Mouse (Mus musculus) layer of hippocampus, adult 2 months (tissue): ENCODE measurements around the gene Slc38a10. TPM values are rescaled to one million over a fixed set of nuclear protein-coding genes. Genes with fewer than 3 reads are reported as not detected.
A peak's percentile ranks its signal among the peaks of the same experiment; 100 is the strongest.

Experiments used
- DNase-seq, 2 experiments: peaks; one replicate each; pipeline ENCODE4 v3.0.0; 2022; ENCODE audit warnings: low spot score in 2 of 2
- H3K27ac ChIP-seq: fragments of 200-600 bp; 2 replicates; pipeline ENCODE4 v1.8.1; 2022
- H3K4me3 ChIP-seq: fragments of 200-600 bp; 2 replicates; pipeline ENCODE4 v1.8.1; 2022; ENCODE audit warnings: mild to moderate bottlenecking
- CTCF ChIP-seq: fragments of 200-600 bp; conservative IDR thresholded peaks from 2 replicates; pipeline ENCODE4 v1.8.1; 2022; ENCODE audit warnings: antibody characterized with exemption, mild to moderate bottlenecking, moderate library complexity
- total RNA-seq, 2 experiments: library from RNA; stranded (reverse); gene quantifications; 2 replicates each; pipeline ENCODE4 v1.2.3; 2021

The Slc38a10 gene
- total RNA-seq, 2 experiments from 2014 or later = 86.1 to 86.5 TPM

DNA sequence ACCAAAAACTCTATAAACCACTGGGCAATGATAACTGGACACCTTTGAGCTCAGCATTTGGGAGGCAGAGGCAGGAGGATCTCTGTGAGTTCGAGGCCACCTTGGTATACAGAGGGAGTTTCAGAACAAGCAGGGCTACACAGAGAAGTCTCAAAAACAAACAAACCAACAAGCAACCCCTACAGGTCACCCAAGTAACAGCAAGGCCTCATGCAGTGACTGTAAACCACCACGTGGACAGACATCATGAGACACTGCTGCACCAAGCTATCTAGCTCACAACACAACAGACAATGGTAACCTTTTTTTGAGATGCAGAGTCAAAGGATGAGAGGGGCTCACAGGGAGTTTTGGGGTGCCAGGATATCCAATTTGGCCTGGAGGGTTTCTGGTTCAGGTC is 24.3 kb downstream of the Slc38a10 start:
- no peak overlapping the region for H3K4me3 ChIP-seq
- 0 out of 2 replicates have a peak, but pooled peaks have one; percentile 20 for TF ChIP-seq CTCF
- no peak overlapping the region for H3K27ac ChIP-seq
- DNase-seq = no peak

DNA sequence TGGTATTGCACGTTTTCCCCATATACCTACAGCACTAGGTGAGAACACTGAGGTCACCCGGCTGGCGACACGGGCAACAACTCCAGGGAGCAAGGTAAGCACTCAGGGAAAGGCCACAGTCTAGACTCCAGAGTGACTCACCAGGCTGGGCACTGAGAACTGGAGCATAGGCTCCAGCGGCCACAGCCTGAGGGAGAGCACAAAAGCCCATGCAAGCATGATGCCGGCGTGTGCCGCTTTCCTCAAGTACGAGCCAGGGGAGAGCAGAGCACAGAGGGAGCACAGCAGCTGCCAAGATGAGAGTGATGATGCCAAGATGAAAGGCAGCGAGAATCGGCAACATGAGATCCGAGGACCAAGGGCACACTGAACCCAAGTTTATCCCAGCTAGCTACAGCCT is 29.0 kb downstream of the Slc38a10 start:
- no peak for TF ChIP-seq CTCF
- DNase-seq = no peak
- no peak overlapping the region for H3K4me3 ChIP-seq
- no peak overlapping the region for H3K27ac ChIP-seq

DNA sequence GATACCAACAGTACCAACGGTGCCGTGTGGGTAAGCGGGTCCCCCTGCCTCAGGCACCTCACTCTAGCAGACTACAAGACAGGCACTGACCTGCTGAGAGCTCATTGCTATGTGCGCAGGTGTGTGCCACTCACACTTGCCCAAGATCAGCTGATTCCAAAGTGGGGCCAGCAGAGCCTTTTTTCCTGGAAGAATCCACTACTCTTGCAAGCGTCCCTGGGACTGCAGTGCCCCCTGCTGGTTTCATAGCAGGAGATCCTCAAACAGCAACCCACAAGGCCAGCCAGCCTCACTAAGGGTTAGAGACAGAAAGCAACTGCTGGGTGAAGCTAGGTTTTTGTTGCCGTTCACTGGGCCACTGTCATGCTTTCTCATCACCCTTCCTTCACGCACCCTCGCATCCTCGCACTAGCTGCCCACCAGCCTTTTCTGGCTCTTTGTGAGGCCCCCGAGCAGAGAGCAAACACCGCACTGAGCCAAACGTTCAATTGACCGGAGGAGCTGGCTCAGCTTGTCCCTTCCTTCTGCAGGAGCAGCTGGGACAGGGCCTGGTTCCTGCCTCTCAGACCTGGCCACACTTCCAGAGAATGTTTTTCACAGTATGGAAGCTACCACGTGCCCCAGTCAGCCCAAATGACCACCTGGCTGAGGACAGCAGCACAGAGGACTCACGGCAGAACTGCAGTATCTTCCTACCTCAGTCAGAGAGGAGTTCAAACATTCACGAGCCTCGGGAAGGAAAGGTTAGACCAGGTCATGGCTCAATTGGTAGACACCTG is 30.3 kb downstream of the Slc38a10 start:
- DNase-seq = peak; percentile 79 to 88
- Histone ChIP-seq H3K27ac (no peak overlapping the region), H3K4me3 (no peak overlapping the region)
- TF ChIP-seq CTCF = peak; percentile 96

DNA sequence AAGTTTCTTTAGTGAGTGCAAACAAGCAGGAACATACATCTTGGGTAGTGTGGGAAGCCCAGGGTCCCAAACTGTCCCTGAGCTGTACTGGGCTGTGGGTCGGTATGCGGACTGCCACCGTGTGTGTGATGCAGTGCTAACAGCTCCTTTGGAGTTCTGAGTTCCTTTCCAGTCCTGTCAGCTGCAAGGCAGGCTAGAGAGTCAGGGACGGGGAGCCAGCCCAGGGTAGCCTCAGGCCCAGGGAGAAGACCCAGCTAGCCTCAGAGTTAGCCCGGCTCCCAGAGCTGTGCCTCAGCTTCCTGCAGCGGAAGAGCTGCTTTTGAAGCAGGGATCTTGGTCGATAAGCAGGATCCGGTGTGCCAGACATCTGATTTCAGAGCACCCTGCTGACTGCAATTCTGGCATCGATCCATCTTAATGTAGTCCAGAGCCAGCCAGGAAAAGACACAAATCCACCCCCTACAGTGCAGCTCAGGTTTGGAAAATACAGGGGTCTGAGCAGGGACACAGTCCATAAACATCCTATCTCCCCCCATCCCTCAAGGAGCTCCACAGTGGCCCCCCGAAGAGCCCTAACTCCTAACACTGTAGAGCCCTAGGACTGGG is 31.1 kb downstream of the Slc38a10 start:
- no peak overlapping the region for H3K4me3 ChIP-seq
- 0 out of 2 replicates have a peak overlapping the region, but pooled peaks have one; percentile 10 for H3K27ac ChIP-seq
- no peak for DNase-seq
- TF ChIP-seq CTCF = no peak

DNA sequence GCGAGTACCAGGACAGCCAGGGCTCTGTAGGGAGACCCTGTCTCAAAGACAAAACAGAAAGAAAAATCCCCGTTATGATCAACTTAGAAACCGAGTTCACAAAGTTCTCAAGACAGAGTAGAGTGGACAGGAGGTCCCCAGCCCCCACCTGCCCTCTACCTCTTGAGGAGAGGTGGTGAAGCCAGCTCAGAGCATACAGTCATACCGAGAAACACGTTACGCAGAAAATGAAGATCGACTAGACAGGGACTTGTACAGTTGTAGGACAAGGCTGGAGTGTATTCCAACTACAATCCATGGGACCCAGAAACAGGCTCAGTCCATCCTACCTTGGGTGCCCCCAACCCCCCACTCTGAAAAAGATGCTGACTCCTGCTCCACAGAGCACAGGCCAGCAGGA is 32.0 kb downstream of the Slc38a10 start:
- no peak overlapping the region for H3K27ac ChIP-seq
- H3K4me3 ChIP-seq = no peak overlapping the region
- no peak for DNase-seq
- no peak for TF ChIP-seq CTCF

DNA sequence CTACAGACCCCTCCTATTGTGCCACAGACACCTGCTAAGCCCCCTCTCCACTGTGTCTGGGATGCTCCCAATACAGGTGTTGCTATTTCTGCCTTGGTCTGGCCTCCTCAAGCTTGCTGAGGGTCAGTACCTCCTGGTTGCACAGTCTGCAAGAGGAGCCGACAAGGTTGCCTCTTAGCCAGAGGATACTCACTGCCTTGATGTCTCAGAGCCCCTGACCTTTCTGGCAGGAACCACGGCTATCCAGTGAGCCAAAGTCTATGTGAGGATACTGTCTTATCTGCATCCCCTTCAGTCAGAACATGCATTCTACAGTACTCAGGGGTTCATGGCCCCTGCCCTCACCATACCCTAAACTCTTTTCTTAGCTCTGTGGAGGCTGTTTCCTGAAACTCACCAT is 33.5 kb downstream of the Slc38a10 start:
- no peak overlapping the region for H3K27ac ChIP-seq
- DNase-seq = no peak
- no peak overlapping the region for H3K4me3 ChIP-seq
- TF ChIP-seq CTCF = no peak

DNA sequence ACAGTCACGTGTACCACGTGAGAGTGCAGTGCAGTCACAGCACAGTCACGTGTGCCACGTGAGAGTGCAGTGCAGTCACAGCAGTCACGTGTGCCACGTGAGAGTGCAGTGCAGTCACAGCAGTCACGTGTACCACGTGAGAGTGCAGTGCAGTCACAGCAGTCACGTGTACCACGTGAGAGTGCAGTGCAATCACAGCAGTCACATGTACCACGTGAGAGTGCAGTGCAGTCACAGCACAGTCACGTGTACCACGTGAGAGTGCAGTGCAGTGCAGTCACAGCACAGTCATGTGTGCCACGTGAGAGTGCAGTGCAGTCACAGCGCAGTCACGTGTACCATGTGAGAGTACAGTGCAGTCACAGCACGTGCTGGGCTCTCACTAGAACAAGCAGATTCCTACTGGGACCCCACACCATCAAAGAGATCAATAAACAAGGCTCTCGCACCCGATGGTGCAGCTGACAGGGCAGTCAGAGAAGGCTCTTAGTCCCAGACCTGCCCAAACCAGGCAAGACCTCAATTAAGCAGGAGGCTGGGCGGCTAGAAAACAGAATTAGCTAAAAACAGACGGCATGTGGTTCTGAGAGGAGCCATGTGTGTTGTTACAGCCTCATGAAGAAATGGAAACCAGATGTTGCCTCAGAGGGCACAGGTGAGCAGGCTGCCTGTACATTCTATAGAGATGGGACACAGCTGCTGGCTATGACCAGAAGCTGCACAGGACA is 36.5 kb downstream of the Slc38a10 start:
- Histone ChIP-seq H3K4me3 (no peak overlapping the region), H3K27ac (no peak overlapping the region)
- DNase-seq = no peak
- no peak for TF ChIP-seq CTCF

DNA sequence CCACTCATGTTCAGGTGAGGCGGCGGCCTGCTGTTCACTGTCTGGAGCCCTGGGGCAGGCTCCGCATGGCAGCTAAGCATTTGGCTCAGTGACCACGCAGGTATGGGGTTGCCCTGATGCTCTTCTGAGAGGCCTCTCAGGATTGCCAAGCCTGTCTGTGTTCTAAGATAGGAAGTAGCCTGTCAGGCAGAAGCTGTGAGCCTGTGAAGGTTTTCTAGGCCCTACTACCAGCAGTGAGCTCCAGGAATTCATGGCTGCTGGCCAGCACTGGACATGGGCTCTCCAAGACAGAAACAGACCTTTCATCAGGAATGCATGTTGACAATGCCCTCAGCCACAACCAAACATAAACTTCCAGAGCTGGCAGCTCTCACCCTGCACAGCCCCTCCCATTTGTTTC is 39.0 kb downstream of the Slc38a10 start:
- no peak for DNase-seq
- H3K4me3 ChIP-seq = no peak overlapping the region
- TF ChIP-seq CTCF = no peak
- no peak overlapping the region for H3K27ac ChIP-seq

DNA sequence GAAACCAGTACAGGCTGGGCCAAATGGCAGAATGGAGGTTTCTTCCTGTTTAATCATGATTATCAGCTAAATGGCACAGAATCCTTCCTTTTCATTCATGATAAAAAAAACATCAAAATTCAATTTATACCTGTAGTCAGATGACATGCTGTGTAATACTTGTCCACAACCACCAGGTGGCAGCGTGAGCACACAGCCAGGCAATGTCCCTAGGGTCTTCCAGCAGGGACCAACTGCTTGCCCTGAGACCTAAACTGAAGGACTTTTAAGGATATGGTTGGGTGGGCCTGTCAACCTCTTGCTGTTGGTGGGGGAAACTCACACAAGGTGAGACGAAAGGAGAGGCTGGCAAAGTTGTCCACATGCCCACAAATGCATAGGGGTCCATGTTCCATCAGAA is 40.1 kb downstream of the Slc38a10 start:
- DNase-seq = peak in 1 of 2 experiments; percentile 68
- H3K4me3 ChIP-seq = no peak overlapping the region
- H3K27ac ChIP-seq = no peak overlapping the region
- peak; percentile 85 for TF ChIP-seq CTCF

DNA sequence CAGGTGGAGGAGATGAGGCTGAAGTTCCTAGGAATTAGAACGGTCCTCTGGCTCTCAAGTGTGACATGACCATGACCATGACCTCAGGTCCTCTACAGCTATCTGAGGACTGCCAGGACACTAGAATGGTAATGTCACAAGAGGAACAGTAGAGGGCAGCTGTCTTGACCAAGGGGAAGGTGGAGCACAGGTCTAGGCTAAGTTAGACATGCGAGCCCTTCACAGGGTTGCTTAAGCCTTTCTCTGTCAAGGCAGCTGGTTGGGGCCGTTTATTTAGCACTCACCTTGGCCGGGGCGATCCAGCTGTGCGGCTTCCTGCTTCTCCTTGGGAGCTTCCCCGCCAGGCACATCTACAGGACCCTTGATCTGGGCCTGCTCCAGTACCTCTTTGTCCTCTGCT is 40.6 kb downstream of the Slc38a10 start:
- no peak for DNase-seq
- Histone ChIP-seq H3K4me3 (no peak overlapping the region), H3K27ac (no peak overlapping the region)
- no peak for TF ChIP-seq CTCF

DNA sequence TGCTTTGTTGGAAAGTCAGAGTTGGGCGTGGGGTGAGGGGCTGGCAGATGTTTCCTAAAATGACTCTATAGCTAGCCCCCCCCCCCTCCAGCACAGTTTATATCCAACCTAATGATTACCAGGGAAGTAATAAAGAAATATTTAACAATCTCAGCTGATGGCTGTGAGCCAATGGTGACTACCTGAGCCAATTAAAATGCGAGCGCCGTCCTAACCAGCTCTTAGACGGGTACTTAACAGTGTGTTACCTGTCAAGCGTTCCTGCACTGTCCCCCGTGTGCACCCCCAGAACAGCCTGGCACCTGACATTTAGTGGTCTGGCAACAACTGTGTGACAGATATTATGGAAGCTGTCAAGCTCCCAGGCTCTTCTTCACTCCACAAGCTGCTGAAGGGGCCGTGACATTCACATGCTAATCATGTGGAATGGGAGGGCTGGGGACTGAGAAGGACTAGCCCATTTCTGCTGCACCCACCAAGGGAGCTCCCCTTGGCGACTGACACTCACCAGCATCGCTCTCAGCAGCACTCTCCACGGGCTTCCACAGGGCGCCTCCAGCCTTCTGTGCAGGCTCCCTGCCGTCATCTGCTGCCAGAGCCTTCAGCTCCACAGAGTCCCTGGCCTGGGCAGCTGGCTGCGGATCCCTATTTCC is 41.5 kb downstream of the Slc38a10 start:
- Histone ChIP-seq H3K27ac (no peak overlapping the region), H3K4me3 (no peak overlapping the region)
- TF ChIP-seq CTCF = no peak
- no peak for DNase-seq

DNA sequence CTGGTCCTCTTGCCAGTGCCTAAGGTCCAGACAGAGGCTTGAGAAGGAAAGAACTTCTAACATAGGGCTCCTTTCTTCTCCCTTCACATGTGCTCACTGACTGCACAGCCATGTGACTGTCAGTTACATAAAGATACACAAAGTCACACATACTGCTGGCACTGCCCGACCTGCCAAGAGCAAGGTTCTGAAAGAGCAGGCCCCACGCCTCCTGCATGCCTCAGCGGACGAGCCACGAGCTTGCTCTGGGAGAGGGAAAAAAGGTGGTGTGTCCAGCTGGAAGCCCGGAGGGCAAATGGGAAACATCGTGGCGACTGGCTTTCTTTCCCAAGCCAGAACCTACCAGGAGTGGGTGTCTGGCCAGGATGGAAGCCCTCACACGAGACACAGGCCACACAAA is 43.4 kb downstream of the Slc38a10 start:
- DNase-seq = no peak
- Histone ChIP-seq H3K4me3 (no peak overlapping the region), H3K27ac (no peak overlapping the region)
- TF ChIP-seq CTCF = no peak

DNA sequence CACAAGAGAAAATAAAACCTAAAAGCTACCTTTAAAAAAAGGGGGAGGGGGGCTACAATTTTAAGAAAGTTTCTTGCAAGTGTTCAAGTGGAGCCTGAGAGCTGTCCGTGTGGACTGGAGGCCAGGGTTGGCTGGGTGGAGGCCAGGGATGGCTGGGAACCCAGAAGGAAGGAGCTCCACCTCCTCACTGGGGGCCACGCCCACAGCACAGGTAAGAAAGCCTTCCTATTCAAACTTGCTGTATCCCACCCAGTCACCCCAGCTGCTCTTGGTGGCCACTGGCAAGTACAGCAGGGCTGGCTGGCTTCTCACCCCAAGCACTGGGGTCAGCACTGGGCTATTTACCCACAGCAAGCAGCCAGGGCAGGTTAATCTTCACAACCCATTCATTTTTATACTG is 44.1 kb downstream of the Slc38a10 start:
- no peak overlapping the region for H3K4me3 ChIP-seq
- no peak for TF ChIP-seq CTCF
- no peak overlapping the region for H3K27ac ChIP-seq
- no peak for DNase-seq
